Mouse (Mus musculus) neutrophil, adult 59 days (primary cell): ENCODE results near the gene S1pr4. TPM values are rescaled to one million over a fixed set of nuclear protein-coding genes. Genes with fewer than 3 reads are reported as not detected.

ENCODE experiments used
- total RNA-seq, 2 experiments: library from RNA; stranded (reverse); gene quantifications; 1 replicate in 1 of 2; 2 replicates in 1 of 2; pipeline ENCODE4 v1.2.4; 2023

Gene S1pr4
- 10 to 100 TPM; 68.9 to 87.5 TPM for total RNA-seq

GRCm38 (mm10) chr10:81500032-81500431 lies at the start of gene S1pr4:
Gene S1pr4, minus strand, starts transcription at chr10:81500132.

DNA sequence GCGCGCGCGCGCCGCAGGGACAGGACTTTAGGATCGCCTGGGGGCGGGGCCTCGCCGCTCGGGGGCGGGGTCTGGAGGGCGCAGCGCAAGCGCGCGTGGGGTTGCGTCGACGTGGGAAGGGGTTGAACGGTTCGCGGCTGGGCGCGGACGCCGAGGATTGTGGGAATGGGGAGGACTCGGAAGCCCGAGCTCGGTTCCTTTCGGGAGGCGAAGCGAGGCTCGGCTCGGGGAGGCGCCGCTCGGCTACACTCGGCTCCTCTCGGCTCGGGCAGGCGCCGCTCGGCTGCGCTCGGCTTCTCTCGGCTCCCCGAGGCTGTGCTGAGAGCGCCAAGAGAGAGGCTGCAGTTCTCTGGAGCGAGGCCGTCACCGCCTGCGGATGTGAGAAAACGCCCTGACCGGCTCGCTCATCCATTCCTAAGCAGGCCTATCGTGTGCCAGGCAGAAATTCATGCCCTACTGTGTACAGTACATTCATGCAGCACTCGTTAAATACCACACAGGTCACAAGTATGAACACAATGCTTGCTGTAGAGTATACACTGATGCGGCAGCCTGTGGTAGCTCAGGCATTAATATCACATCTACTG lies 45.3 kb upstream of the S1pr4 start, which contains the start of gene Gna11:
Gene Gna11 (minus strand): TSS at position 30 of the 587 bp plus-strand sequence.

GRCm38 (mm10) chr10:81524051-81524605 lies 24.2 kb upstream of the S1pr4 start, which contains the start of gene Gna15:
Gene Gna15, minus strand, starts transcription at chr10:81524225.

GRCm38 (mm10) chr10:81496264-81496901 lies 3.5 kb downstream of the S1pr4 start, which contains the start of gene Ncln:
Gene Ncln, minus strand, starts transcription at chr10:81496392.

DNA sequence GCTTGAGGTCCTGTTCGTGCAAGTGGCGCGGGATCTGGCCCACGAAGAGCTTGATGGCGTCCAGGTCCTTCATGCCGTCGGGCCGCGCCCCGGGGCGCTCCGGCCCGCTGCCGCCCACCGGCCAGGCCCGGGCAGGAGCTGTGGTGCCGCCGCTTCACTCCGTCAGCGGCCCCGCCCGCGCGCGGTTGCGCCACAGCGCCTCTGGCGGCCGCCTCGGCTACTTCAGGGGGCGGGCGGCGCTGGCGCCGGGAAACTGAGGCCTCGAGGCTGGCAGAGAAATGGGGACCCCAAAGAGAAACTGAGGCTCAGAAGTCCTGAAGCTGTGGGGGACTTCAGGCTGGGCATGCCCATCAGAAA lies 17.4 kb downstream of the S1pr4 start, which contains the start of gene Celf5:
Gene Celf5 (minus strand): TSS at position 177 of the 357 bp plus-strand sequence.

GRCm38 (mm10) chr10:81455181-81455895 lies 44.6 kb downstream of the S1pr4 start, which contains the start of gene Nfic:
Gene Nfic, minus strand, starts transcription at chr10:81455635.

Other genes starting within 250 kb of the S1pr4 start
- 10 to 100 TPM in 1 of 2 experiments, 1 to 10 TPM in 1; 5.1 to 10.3 TPM for gene Matk, start 247.2 kb downstream of the S1pr4 start, total RNA-seq
- 10 to 100 TPM; 33.8 to 41.6 TPM for gene Mrpl54, start 233.2 kb downstream of the S1pr4 start, total RNA-seq
- gene Apba3, start 233.2 kb downstream of the S1pr4 start, total RNA-seq: 10 to 100 TPM; 26.1 to 28.4 TPM
- gene Tjp3, start 208.6 kb downstream of the S1pr4 start, total RNA-seq: 1 to 10 TPM; 5.1 to 5.4 TPM
- 10 to 100 TPM; 92.2 TPM for gene Pip5k1c, start 207.2 kb downstream of the S1pr4 start, total RNA-seq
- gene Cactin, start 179.0 kb downstream of the S1pr4 start, total RNA-seq: 10 to 100 TPM; 25.0 to 30.3 TPM
- gene Tbxa2r, start 171.4 kb downstream of the S1pr4 start, total RNA-seq: under 1 TPM; 0.49 to 0.58 TPM
- gene Gipc3, start 156.9 kb downstream of the S1pr4 start, total RNA-seq: not detected
- 10 to 100 TPM; 41.7 to 57.4 TPM for gene Hmg20b, start 149.7 kb downstream of the S1pr4 start, total RNA-seq
- gene Mfsd12, start 142.6 kb downstream of the S1pr4 start, total RNA-seq: 10 to 100 TPM; 16.0 to 20.4 TPM
- gene 4930404N11Rik, start 134.3 kb downstream of the S1pr4 start, total RNA-seq: 1 to 10 TPM; 4.5 to 5.1 TPM
- gene Fzr1, start 121.6 kb downstream of the S1pr4 start, total RNA-seq: 10 to 100 TPM; 49.9 to 55.8 TPM
- 10 to 100 TPM; 16.9 to 19.6 TPM for gene Dohh, start 115.7 kb downstream of the S1pr4 start, total RNA-seq
- 1 to 10 TPM in 1 of 2 experiments, under 1 TPM in 1; 0.35 to 1.0 TPM for gene Gm48551, start 115.7 kb downstream of the S1pr4 start, total RNA-seq
- not detected for gene Gm48552, start 111.1 kb downstream of the S1pr4 start, total RNA-seq
- gene Smim24, start 107.1 kb downstream of the S1pr4 start, total RNA-seq: 1 to 10 TPM; 5.6 to 9.3 TPM
- 10 to 100 TPM; 59.7 to 65.2 TPM for gene Nfic, start 44.5 kb downstream of the S1pr4 start, total RNA-seq
- under 1 TPM in 1 of 2 experiments, not detected in 1; 0.46 TPM for gene Celf5, start 17.4 kb downstream of the S1pr4 start, total RNA-seq
- 100 to 1,000 TPM; 112 to 133 TPM for gene Ncln, start 3.7 kb downstream of the S1pr4 start, total RNA-seq
- gene Gna15, start 24.1 kb upstream of the S1pr4 start, total RNA-seq: 10 to 100 TPM; 36.8 to 37.6 TPM
- gene Gna11, start 45.1 kb upstream of the S1pr4 start, total RNA-seq: 10 to 100 TPM in 1 of 2 experiments, 1 to 10 TPM in 1; 9.7 to 13.9 TPM
- 100 to 1,000 TPM; 319 to 329 TPM for gene Aes, start 59.4 kb upstream of the S1pr4 start, total RNA-seq
- gene Tle2, start 74.4 kb upstream of the S1pr4 start, total RNA-seq: 1 to 10 TPM; 1.1 to 1.9 TPM
- 1 to 10 TPM; 3.0 to 4.4 TPM for gene Tle6, start 100.9 kb upstream of the S1pr4 start, total RNA-seq
- gene BC025920, start 106.1 kb upstream of the S1pr4 start, total RNA-seq: 1 to 10 TPM; 1.0 to 1.3 TPM
- gene Sirt6, start 127.7 kb upstream of the S1pr4 start, total RNA-seq: 10 to 100 TPM; 13.2 to 14.2 TPM
- 1 to 10 TPM; 1.1 to 1.6 TPM for gene Ankrd24, start 128.4 kb upstream of the S1pr4 start, total RNA-seq
- 1 to 10 TPM; 1.0 to 1.2 TPM for gene Gm10778, start 148.9 kb upstream of the S1pr4 start, total RNA-seq
- 1 to 10 TPM; 3.5 to 5.1 TPM for gene Zfp433, start 204.7 kb upstream of the S1pr4 start, total RNA-seq